Mouse (Mus musculus): ENCODE results near the gene Stub1. TPM values are rescaled to one million over a fixed set of nuclear protein-coding genes. Genes with fewer than 3 reads are reported as not detected.

The Stub1 gene
- polyA plus RNA-seq, 1 experiment from 2014 or later, result 367 TPM

GRCm38 (mm10) chr17:25867836-25868600, 34.8 kb upstream of the Stub1 start:
- Histone ChIP-seq H3K27ac (ENCODE audit: low read depth) (peak overlapping the region; percentile 48; the same call in 1 of the 2 replicates), H3K4me1 (ENCODE audit: insufficient read depth) (0 out of 2 replicates have a peak, but pooled peaks cover 3% of the 10 kb centered on the region), H3K27me3 (ENCODE audit: insufficient read depth, low read length) (no peaks in the 10 kb centered on the region), H3K4me2 (peak overlapping the region; percentile 98), H3K9ac (peak overlapping the region; percentile 56), H3K4me3 (ENCODE audit: low read depth, low read length) (peak overlapping the region; percentile 80), H3K36me3 (ENCODE audit: insufficient read depth) (no peaks in the 10 kb centered on the region), H3K9me3 (ENCODE audit: low read depth, low read length) (no peaks in the 10 kb centered on the region)
- peak; percentile 36 for ATAC-seq (ENCODE audit: insufficient read depth)
- no peak for TF ChIP-seq CTCF (IDR thresholded peaks at IDR 0.05; ENCODE audit: low read depth)
- WGBS, result under 1% methylated on average over 40 of the region's 42 CpGs
- DNase-seq, result peak; percentile 42

- no peak overlapping the region for H3K27ac ChIP-seq (ENCODE audit: low read depth)
- no peak for DNase-seq
- no peak for ATAC-seq (ENCODE audit: insufficient read depth)
Observed at GRCm38 (mm10) chr17:25867509-25867835, 34.3 kb upstream of the Stub1 start.

GRCm38 (mm10) chr17:25866172-25866571, 33.0 kb upstream of the Stub1 start:
- no peak for DNase-seq
- TF ChIP-seq CTCF (IDR thresholded peaks at IDR 0.05; ENCODE audit: low read depth), result no peak
- Histone ChIP-seq H3K4me2 (no peak overlapping the region), H3K27me3 (ENCODE audit: insufficient read depth, low read length) (no peaks in the 10 kb centered on the region), H3K4me1 (ENCODE audit: insufficient read depth) (0 out of 2 replicates have a peak, but pooled peaks cover 3% of the 10 kb centered on the region), H3K36me3 (ENCODE audit: insufficient read depth) (no peaks in the 10 kb centered on the region), H3K9ac (no peak overlapping the region), H3K4me3 (ENCODE audit: low read depth, low read length) (no peak overlapping the region), H3K27ac (ENCODE audit: low read depth) (no peak overlapping the region), H3K9me3 (ENCODE audit: low read depth, low read length) (no peaks in the 10 kb centered on the region)
- no peak for ATAC-seq (ENCODE audit: insufficient read depth)
- 85% methylated on average over 3 of the region's 3 CpGs for WGBS

More at GRCm38 (mm10) chr17:25867509-25867835, 34.3 kb upstream of the Stub1 start:
- no peaks in the 10 kb centered on the region for H3K36me3 ChIP-seq (ENCODE audit: insufficient read depth)
- H3K4me3 ChIP-seq (ENCODE audit: low read depth, low read length), result peak overlapping the region; percentile 80
- TF ChIP-seq CTCF (IDR thresholded peaks at IDR 0.05; ENCODE audit: low read depth), result no peak
- H3K9ac ChIP-seq, result peak overlapping the region; percentile 56; the same call in 1 of the 2 replicates
- no peaks in the 10 kb centered on the region for H3K27me3 ChIP-seq (ENCODE audit: insufficient read depth, low read length)
- H3K4me2 ChIP-seq, result peak overlapping the region; percentile 98
- no peaks in the 10 kb centered on the region for H3K9me3 ChIP-seq (ENCODE audit: low read depth, low read length)
- WGBS, result 12% methylated on average over 7 of the region's 7 CpGs
- 0 out of 2 replicates have a peak, but pooled peaks cover 3% of the 10 kb centered on the region for H3K4me1 ChIP-seq (ENCODE audit: insufficient read depth)

- WGBS, result 87% methylated on average over 11 of the region's 11 CpGs
- no peak overlapping the region for H3K27ac ChIP-seq (ENCODE audit: low read depth)
- ATAC-seq (ENCODE audit: insufficient read depth) (no peak), DNase-seq (no peak)
- no peaks in the 10 kb centered on the region for H3K36me3 ChIP-seq (ENCODE audit: insufficient read depth)
- no peaks in the 10 kb centered on the region for H3K9me3 ChIP-seq (ENCODE audit: low read depth, low read length)
- no peak overlapping the region for H3K9ac ChIP-seq
- H3K4me3 ChIP-seq (ENCODE audit: low read depth, low read length), result no peak overlapping the region
- H3K4me2 ChIP-seq, result no peak overlapping the region
- no peaks in the 10 kb centered on the region for H3K27me3 ChIP-seq (ENCODE audit: insufficient read depth, low read length)
- H3K4me1 ChIP-seq (ENCODE audit: insufficient read depth), result 0 out of 2 replicates have a peak, but pooled peaks cover 8% of the 10 kb centered on the region
- no peak for TF ChIP-seq CTCF (IDR thresholded peaks at IDR 0.05; ENCODE audit: low read depth)
Observed at GRCm38 (mm10) chr17:25865288-25865687, 32.1 kb upstream of the Stub1 start.

- H3K36me3 ChIP-seq (ENCODE audit: insufficient read depth), result no peaks in the 10 kb centered on the region
- no peak overlapping the region for H3K4me3 ChIP-seq (ENCODE audit: low read depth, low read length)
- no peak overlapping the region for H3K9ac ChIP-seq
- WGBS, result 86% methylated on average over 14 of the region's 14 CpGs
- 0 out of 2 replicates have a peak, but pooled peaks cover 8% of the 10 kb centered on the region for H3K4me1 ChIP-seq (ENCODE audit: insufficient read depth)
- H3K27ac ChIP-seq (ENCODE audit: low read depth), result no peak overlapping the region
- TF ChIP-seq CTCF (IDR thresholded peaks at IDR 0.05; ENCODE audit: low read depth), result no peak
- ATAC-seq (ENCODE audit: insufficient read depth) (no peak), DNase-seq (no peak)
- no peak overlapping the region for H3K4me2 ChIP-seq
- no peaks in the 10 kb centered on the region for H3K27me3 ChIP-seq (ENCODE audit: insufficient read depth, low read length)
- no peaks in the 10 kb centered on the region for H3K9me3 ChIP-seq (ENCODE audit: low read depth, low read length)
Observed at GRCm38 (mm10) chr17:25864311-25864710, 31.1 kb upstream of the Stub1 start.

GRCm38 (mm10) chr17:25863681-25864080, 30.5 kb upstream of the Stub1 start:
- WGBS, result 86% methylated on average over 6 of the region's 6 CpGs
- Histone ChIP-seq H3K4me2 (no peak overlapping the region), H3K4me1 (ENCODE audit: insufficient read depth) (0 out of 2 replicates have a peak, but pooled peaks cover 6% of the 10 kb centered on the region), H3K4me3 (ENCODE audit: low read depth, low read length) (no peak overlapping the region), H3K27ac (ENCODE audit: low read depth) (no peak overlapping the region), H3K9me3 (ENCODE audit: low read depth, low read length) (no peaks in the 10 kb centered on the region), H3K27me3 (ENCODE audit: insufficient read depth, low read length) (no peaks in the 10 kb centered on the region), H3K36me3 (ENCODE audit: insufficient read depth) (no peaks in the 10 kb centered on the region), H3K9ac (no peak overlapping the region)
- ATAC-seq (ENCODE audit: insufficient read depth), result no peak
- no peak for TF ChIP-seq CTCF (IDR thresholded peaks at IDR 0.05; ENCODE audit: low read depth)
- DNase-seq, result no peak

Data from lung, embryonic 14.5 days (tissue).